Mouse (Mus musculus) gastrocnemius, postnatal 25 days (tissue): ENCODE measurements at regions not wholly inside any gene's neighbourhood (a gene's known extent, or its start where the extent isn't known, plus 50 kb on each side); places are given as distances from the start of the nearest gene placed in this dataset.

Source experiments
- DNase-seq: peaks from one replicate; pipeline ENCODE4 v3.0.0; 2022

GRCm38 (mm10) chr8:89646946-89647345 lies 603.0 kb upstream of the Sall1 start:
- DNase-seq: no peak

- no peak for DNase-seq
These were observed 597.4 kb upstream of the Sall1 start for GRCm38 (mm10) chr8:89641339-89641738.

GRCm38 (mm10) chr8:89634864-89635263 lies 590.9 kb upstream of the Sall1 start:
- DNase-seq: no peak

- no peak for DNase-seq
These were observed 588.3 kb upstream of the Sall1 start for GRCm38 (mm10) chr8:89632304-89632703.

GRCm38 (mm10) chr8:89630540-89630939 lies 586.6 kb upstream of the Sall1 start:
- DNase-seq: no peak

GRCm38 (mm10) chr8:89618089-89618488 lies 574.1 kb upstream of the Sall1 start:
- DNase-seq: no peak

GRCm38 (mm10) chr8:89615863-89616558 lies 572.0 kb upstream of the Sall1 start:
- DNase-seq: no peak

GRCm38 (mm10) chr8:89609074-89609473 lies 565.1 kb upstream of the Sall1 start:
- no peak for DNase-seq

- no peak for DNase-seq
These were observed 562.0 kb upstream of the Sall1 start for GRCm38 (mm10) chr8:89605905-89606468.

- DNase-seq: no peak
These were observed 560.5 kb upstream of the Sall1 start for GRCm38 (mm10) chr8:89604461-89604860.

- DNase-seq: no peak
These were observed 552.4 kb upstream of the Sall1 start for GRCm38 (mm10) chr8:89596380-89596779.

GRCm38 (mm10) chr8:89583091-89583490 lies 539.1 kb upstream of the Sall1 start:
- no peak for DNase-seq

GRCm38 (mm10) chr8:89582566-89582965 lies 538.6 kb upstream of the Sall1 start:
- no peak for DNase-seq

- peak; percentile 13 for DNase-seq
These were observed 527.9 kb upstream of the Sall1 start for GRCm38 (mm10) chr8:89571816-89572215.

- DNase-seq: no peak
These were observed 526.8 kb upstream of the Sall1 start for GRCm38 (mm10) chr8:89570639-89571325.

- no peak for DNase-seq
These were observed 525.4 kb upstream of the Sall1 start for GRCm38 (mm10) chr8:89569406-89569805.

- DNase-seq: no peak
These were observed 524.7 kb upstream of the Sall1 start for GRCm38 (mm10) chr8:89568641-89569040.

- no peak for DNase-seq
These were observed 523.0 kb upstream of the Sall1 start for GRCm38 (mm10) chr8:89566986-89567385.

- DNase-seq: no peak
These were observed 522.5 kb upstream of the Sall1 start for GRCm38 (mm10) chr8:89566461-89566860.

GRCm38 (mm10) chr8:89565147-89565826 lies 521.3 kb upstream of the Sall1 start:
- no peak for DNase-seq

- DNase-seq: no peak
These were observed 519.6 kb upstream of the Sall1 start for GRCm38 (mm10) chr8:89563544-89563943.

GRCm38 (mm10) chr8:89562597-89562996 lies 518.6 kb upstream of the Sall1 start:
- DNase-seq: no peak

- no peak for DNase-seq
These were observed 497.3 kb upstream of the Sall1 start for GRCm38 (mm10) chr8:89541231-89541630.
